Mouse (Mus musculus): ENCODE results near the gene Sun2.

GRCm38 (mm10) chr15:79765361-79765760, 23.0 kb upstream of the Sun2 start:
- TF ChIP-seq CTCF (IDR thresholded peaks at IDR 0.05; ENCODE audit: low read depth) (no peak), EP300 (optimal IDR thresholded peaks at IDR 0.05) (no peak)
